Mouse (Mus musculus) stomach, postnatal 0 days (tissue): ENCODE measurements around the gene Elmo1.

Experiments used
- CTCF ChIP-seq: IDR thresholded peaks from 2 replicates; pipeline ENCODE4 v1.5.1; 2016; ENCODE audit warnings: antibody characterized with exemption, low read depth, mild to moderate bottlenecking, moderate library complexity
- EP300 ChIP-seq: optimal IDR thresholded peaks from 2 replicates; pipeline ENCODE3; 2016; ENCODE audit warnings: antibody characterized with exemption

DNA sequence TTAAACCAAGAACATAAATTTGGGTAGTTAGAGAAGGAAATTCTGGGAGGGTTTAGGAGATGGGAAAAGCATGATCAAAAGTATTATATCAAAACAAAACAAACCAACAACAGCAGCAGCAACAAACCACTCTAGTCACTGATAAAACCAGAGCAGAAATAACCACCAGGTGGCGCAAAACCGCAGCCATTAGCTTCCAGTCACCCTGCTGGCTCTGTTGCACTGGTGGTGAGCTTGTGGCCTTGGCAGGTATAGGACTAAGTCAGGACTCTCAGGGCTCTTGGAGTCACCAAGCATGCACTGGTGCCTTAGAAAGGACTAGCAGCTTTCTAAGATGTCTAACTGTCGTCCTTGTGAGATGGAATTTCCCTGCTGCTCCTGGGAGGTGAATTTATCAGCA lies 207.4 kb downstream of the Elmo1 start:
- TF ChIP-seq CTCF (peak; percentile 87), EP300 (no peak)
